Mouse (Mus musculus) testis, postnatal 14 days (tissue): Measurements from ENCODE around the gene Crocc2.
A peak's percentile ranks its signal among the peaks of the same experiment; 100 is the strongest.
"Not testable (repeated sequence)": the region's sequence is repeated elsewhere in the genome, so short reads cannot be mapped to it uniquely, and the experiment has no call there.

Experiments
- DNase-seq: peaks from one replicate; pipeline ENCODE4 v3.0.0; 2021; ENCODE audit warnings: low spot score

The Crocc2 gene

GRCm38 (mm10) chr1:93161921-93162320 is 6.6 kb upstream of the Crocc2 start:
- DNase-seq, result no peak

- DNase-seq, result no peak
These were observed 5.9 kb upstream of the Crocc2 start for GRCm38 (mm10) chr1:93162588-93162987.

- no peak for DNase-seq
These were observed 3.1 kb upstream of the Crocc2 start for GRCm38 (mm10) chr1:93165447-93165846.

GRCm38 (mm10) chr1:93166346-93167079 is 2.0 kb upstream of the Crocc2 start:
- DNase-seq, result no peak

- no peak for DNase-seq
These were observed 5.1 kb downstream of the Crocc2 start for GRCm38 (mm10) chr1:93173665-93174064.

- peak; percentile 69 for DNase-seq
These were observed 5.9 kb downstream of the Crocc2 start for GRCm38 (mm10) chr1:93174399-93174798.

- DNase-seq, result no peak
These were observed 7.3 kb downstream of the Crocc2 start for GRCm38 (mm10) chr1:93175849-93176248.

- DNase-seq, result peak; percentile 57
These were observed 8.2 kb downstream of the Crocc2 start for GRCm38 (mm10) chr1:93176525-93177332.

- DNase-seq, result no peak
These were observed 13.8 kb downstream of the Crocc2 start for GRCm38 (mm10) chr1:93182281-93182680.

GRCm38 (mm10) chr1:93184071-93184828 is 15.7 kb downstream of the Crocc2 start:
- no peak for DNase-seq

- DNase-seq, result no peak
These were observed 22.3 kb downstream of the Crocc2 start for GRCm38 (mm10) chr1:93190726-93191305.

GRCm38 (mm10) chr1:93194961-93195360 is 26.4 kb downstream of the Crocc2 start:
- no peak for DNase-seq

- not testable (repeated sequence) for DNase-seq
These were observed 28.9 kb downstream of the Crocc2 start for GRCm38 (mm10) chr1:93197454-93197853.

- DNase-seq, result no peak
These were observed 29.4 kb downstream of the Crocc2 start for GRCm38 (mm10) chr1:93197916-93198315.

GRCm38 (mm10) chr1:93206277-93206970 is 37.9 kb downstream of the Crocc2 start:
- DNase-seq, result no peak

- DNase-seq, result no peak
These were observed 39.1 kb downstream of the Crocc2 start for GRCm38 (mm10) chr1:93207536-93208064.

- peak; percentile 48 for DNase-seq
These were observed 41.7 kb downstream of the Crocc2 start for GRCm38 (mm10) chr1:93210213-93210641.

- DNase-seq, result no peak
These were observed 42.5 kb downstream of the Crocc2 start for GRCm38 (mm10) chr1:93211019-93211418.

- DNase-seq, result peak; percentile 43
These were observed 43.2 kb downstream of the Crocc2 start for GRCm38 (mm10) chr1:93211549-93212220.

- no peak for DNase-seq
These were observed 43.9 kb downstream of the Crocc2 start for GRCm38 (mm10) chr1:93212441-93212840.

- DNase-seq, result no peak
These were observed 46.1 kb downstream of the Crocc2 start for GRCm38 (mm10) chr1:93214612-93215011.
